Mouse (Mus musculus) CH12F3 (cell line): Measurements from ENCODE around the gene Ms4a4c.
"Not testable (repeated sequence)": the region's sequence is repeated elsewhere in the genome, so short reads cannot be mapped to it uniquely, and the experiment has no call there.

ENCODE experiments used
- in situ Hi-C: fragments of 300-500 bp; cut with MboI; formaldehyde crosslinking; loops from 2 replicates; pipeline ENCODE4 v1.14.3; 2020; ENCODE audit warnings: low sequenced_read_pairs

Gene Ms4a4c

GRCm38 (mm10) chr19:11404527-11404926 lies at the start of gene Ms4a4c:
Gene Ms4a4c, plus strand, starts transcription at chr19:11404770.
- in situ Hi-C loops, result no loop called here

GRCm38 (mm10) chr19:11355730-11356129 lies 48.8 kb upstream of the Ms4a4c start:
- in situ Hi-C loops, result loop anchor here (10.0 kb wide), 1 partner anchor 409 kb away; no protein-coding TSS in a partner anchor

GRCm38 (mm10) chr19:11360106-11360505 lies 44.5 kb upstream of the Ms4a4c start:
- in situ Hi-C loops, result no loop called here

- in situ Hi-C loops, result no loop called here
These were observed 42.6 kb upstream of the Ms4a4c start for GRCm38 (mm10) chr19:11362002-11362401.

GRCm38 (mm10) chr19:11368310-11368709 lies 36.3 kb upstream of the Ms4a4c start:
- in situ Hi-C loops, result no loop called here

GRCm38 (mm10) chr19:11371181-11371580 lies 33.4 kb upstream of the Ms4a4c start:
- in situ Hi-C loops, result no loop called here

- in situ Hi-C loops, result no loop called here
These were observed 29.3 kb upstream of the Ms4a4c start, which contains the start of gene Ms4a4a for GRCm38 (mm10) chr19:11375273-11375672. Gene Ms4a4a, plus strand, starts transcription at chr19:11375523.

- in situ Hi-C loops, result no loop called here
These were observed 28.2 kb upstream of the Ms4a4c start for GRCm38 (mm10) chr19:11376399-11376798.

GRCm38 (mm10) chr19:11387109-11387508 lies 17.5 kb upstream of the Ms4a4c start:
- in situ Hi-C loops, result no loop called here

- in situ Hi-C loops, result no loop called here
These were observed 16.9 kb upstream of the Ms4a4c start for GRCm38 (mm10) chr19:11387685-11388084.

GRCm38 (mm10) chr19:11388949-11389348 lies 15.6 kb upstream of the Ms4a4c start:
- in situ Hi-C loops, result no loop called here

GRCm38 (mm10) chr19:11395769-11396168 lies 8.8 kb upstream of the Ms4a4c start:
- in situ Hi-C loops, result no loop called here

GRCm38 (mm10) chr19:11407428-11407827 lies 2.9 kb downstream of the Ms4a4c start:
- in situ Hi-C loops, result no loop called here

- in situ Hi-C loops, result no loop called here
These were observed 4.0 kb downstream of the Ms4a4c start for GRCm38 (mm10) chr19:11408591-11408990.

GRCm38 (mm10) chr19:11411640-11412039 lies 7.1 kb downstream of the Ms4a4c start:
- in situ Hi-C loops, result no loop called here

GRCm38 (mm10) chr19:11414084-11414483 lies 9.5 kb downstream of the Ms4a4c start:
- in situ Hi-C loops, result no loop called here

GRCm38 (mm10) chr19:11415581-11415980 lies 11.0 kb downstream of the Ms4a4c start:
- in situ Hi-C loops, result no loop called here

- in situ Hi-C loops, result not testable (repeated sequence)
These were observed 14.3 kb downstream of the Ms4a4c start for GRCm38 (mm10) chr19:11418865-11419264.

- in situ Hi-C loops, result not testable (repeated sequence)
These were observed 26.6 kb downstream of the Ms4a4c start for GRCm38 (mm10) chr19:11431209-11431608.

GRCm38 (mm10) chr19:11435058-11435834 lies 30.7 kb downstream of the Ms4a4c start:
- in situ Hi-C loops, result no loop called here

GRCm38 (mm10) chr19:11443338-11443737 lies 38.8 kb downstream of the Ms4a4c start, which contains the start of gene Ms4a4b:
Gene Ms4a4b, plus strand, starts transcription at chr19:11443553.
- in situ Hi-C loops, result no loop called here

- in situ Hi-C loops, result no loop called here
These were observed 39.4 kb downstream of the Ms4a4c start for GRCm38 (mm10) chr19:11443964-11444363.

- in situ Hi-C loops, result no loop called here
These were observed 42.7 kb downstream of the Ms4a4c start for GRCm38 (mm10) chr19:11447238-11447637.
